In genomic region chr16:76053537-76053936, GRCm38 (mm10) we compare ENCODE assay signal across 14 mouse cellular contexts. TPM values are rescaled to one million over a fixed set of nuclear protein-coding genes. Genes with fewer than 3 reads are reported as not detected.
A peak's percentile ranks its signal among the peaks of the same experiment; 100 is the strongest.
DNase-seq lines count a peak whose midpoint lies in the region; ATAC-seq and TF ChIP-seq lines count a peak whose summit lies in the region.
"Had no signal": no experiment of that assay in that cellular context is flagged by ENCODE, and none has a peak within 500 bp of the region (broad histone marks: within the 10 kb centered on the region; RNA-seq: fewer than 3 reads in every experiment).

No protein-coding gene starts in this region.

- 0 out of 2 replicates have a peak, but pooled peaks have one; percentile 31 for ATAC-seq in frontal cortex, adult (ENCODE audit: low TSS enrichment)
- no peak for ATAC-seq in embryonic facial prominence, embryonic 11.5 days (replicated peaks; ENCODE audit: insufficient number of reproducible peaks, low FRiP score, low TSS enrichment, low read depth)
- ATAC-seq in stomach, postnatal 0 days (ENCODE audit: low FRiP score, low TSS enrichment): no peak
- ATAC-seq: midbrain, embryonic 16.5 days had no signal

- H3K9me3 ChIP-seq in embryonic facial prominence, embryonic 11.5 days (replicated peaks; ENCODE audit: control insufficient read depth, low read length): no peaks in the 10 kb centered on the region
- H3K9me3 ChIP-seq in forebrain, embryonic 10.5 days: peaks cover 3% of the 10 kb centered on the region; the same call in 1 of the 2 replicates
- no peaks in the 10 kb centered on the region for H3K9me3 ChIP-seq in stomach, postnatal 0 days (ENCODE audit: control insufficient read depth, low read length)
- H3K9me3 ChIP-seq: heart, embryonic 15.5 days had no signal

- H3K27ac ChIP-seq in liver, adult 2 months (replicated peaks; ENCODE audit: insufficient read depth, low read depth, low read length): no peak overlapping the region
- H3K27ac ChIP-seq in embryonic facial prominence, embryonic 11.5 days (replicated peaks; ENCODE audit: low read depth, low read length): no peak overlapping the region
- no peak overlapping the region for H3K27ac ChIP-seq in forebrain, embryonic 10.5 days
- H3K27ac ChIP-seq in stomach, postnatal 0 days (replicated peaks): no peak overlapping the region
- H3K27ac ChIP-seq: gastrocnemius, adult 2 months; heart, embryonic 15.5 days had no signal

- no peak for TF ChIP-seq EP300 in stomach, postnatal 0 days (optimal IDR thresholded peaks at IDR 0.05)

- H3K36me3 ChIP-seq in liver, adult 2 months (ENCODE audit: control insufficient read depth, insufficient read depth, low read length): no peaks in the 10 kb centered on the region
- H3K36me3 ChIP-seq in embryonic facial prominence, embryonic 11.5 days (replicated peaks; ENCODE audit: control insufficient read depth, insufficient read depth, low read depth, low read length): no peaks in the 10 kb centered on the region
- H3K36me3 ChIP-seq in forebrain, embryonic 10.5 days (replicated peaks): no peaks in the 10 kb centered on the region
- H3K36me3 ChIP-seq in stomach, postnatal 0 days (ENCODE audit: control insufficient read depth, insufficient read depth, low read length): no peaks in the 10 kb centered on the region
- H3K36me3 ChIP-seq: heart, embryonic 15.5 days had no signal

- no peak overlapping the region for H3K9ac ChIP-seq in liver, adult 2 months (ENCODE audit: low read depth, low read length)
- H3K9ac ChIP-seq in embryonic facial prominence, embryonic 11.5 days (replicated peaks; ENCODE audit: low read length): no peak overlapping the region
- H3K9ac ChIP-seq in stomach, postnatal 0 days (ENCODE audit: low read length): no peak overlapping the region
- H3K9ac ChIP-seq: heart, embryonic 15.5 days had no signal

- TF ChIP-seq POLR2A in liver, adult 2 months (IDR thresholded peaks at IDR 0.05; ENCODE audit: extremely low read depth, insufficient read depth, low read length): no peak

- H3K4me2 ChIP-seq in embryonic facial prominence, embryonic 11.5 days (ENCODE audit: low read depth, low read length): no peak overlapping the region
- H3K4me2 ChIP-seq in stomach, postnatal 0 days (replicated peaks; ENCODE audit: low read depth): no peak overlapping the region
- H3K4me2 ChIP-seq: heart, embryonic 15.5 days had no signal

- WGBS in liver, adult 2 months: 87% methylated on average over 8 of the region's 8 CpGs
- WGBS in embryonic facial prominence, embryonic 11.5 days: 70% methylated on average over 8 of the region's 8 CpGs
- 82% methylated on average over 8 of the region's 8 CpGs for WGBS in forebrain, embryonic 10.5 days
- WGBS in stomach, postnatal 0 days: 87% methylated on average over 8 of the region's 8 CpGs

- no peak overlapping the region for H3K4me3 ChIP-seq in liver, adult 2 months (ENCODE audit: insufficient read depth, low read depth, low read length)
- H3K4me3 ChIP-seq in embryonic facial prominence, embryonic 11.5 days (ENCODE audit: low read depth, low read length): no peak overlapping the region
- no peak overlapping the region for H3K4me3 ChIP-seq in forebrain, embryonic 10.5 days
- no peak overlapping the region for H3K4me3 ChIP-seq in stomach, postnatal 0 days (ENCODE audit: low read depth, low read length)
- H3K4me3 ChIP-seq: gastrocnemius, adult 2 months; heart, embryonic 15.5 days had no signal

- no peaks in the 10 kb centered on the region for H3K4me1 ChIP-seq in liver, adult 2 months (ENCODE audit: control insufficient read depth, insufficient read depth, low read length)
- H3K4me1 ChIP-seq in embryonic facial prominence, embryonic 11.5 days (ENCODE audit: control insufficient read depth, insufficient read depth, low read length): no peaks in the 10 kb centered on the region
- no peaks in the 10 kb centered on the region for H3K4me1 ChIP-seq in forebrain, embryonic 10.5 days
- no peaks in the 10 kb centered on the region for H3K4me1 ChIP-seq in stomach, postnatal 0 days (replicated peaks; ENCODE audit: control insufficient read depth, insufficient read depth)
- H3K4me1 ChIP-seq: heart, embryonic 15.5 days had no signal

- no peaks in the 10 kb centered on the region for H3K79me2 ChIP-seq in liver, adult 2 months (ENCODE audit: control insufficient read depth, insufficient read depth, low read length)

- no peak for TF ChIP-seq CTCF in liver, adult 2 months (IDR thresholded peaks at IDR 0.05; ENCODE audit: low read depth, low read length)
- TF ChIP-seq CTCF in stomach, postnatal 0 days (IDR thresholded peaks at IDR 0.05; ENCODE audit: low read depth): no peak

- H3K27me3 ChIP-seq in liver, adult 2 months (ENCODE audit: control insufficient read depth, insufficient read depth, low read length): no peaks in the 10 kb centered on the region
- no peaks in the 10 kb centered on the region for H3K27me3 ChIP-seq in embryonic facial prominence, embryonic 11.5 days (ENCODE audit: control insufficient read depth, insufficient read depth, low read length)
- H3K27me3 ChIP-seq in forebrain, embryonic 10.5 days (ENCODE audit: poor library complexity, severe bottlenecking): no peaks in the 10 kb centered on the region
- no peaks in the 10 kb centered on the region for H3K27me3 ChIP-seq in stomach, postnatal 0 days (ENCODE audit: control insufficient read depth, insufficient read depth, low read length)
- H3K27me3 ChIP-seq: heart, embryonic 15.5 days had no signal

- DNase-seq in frontal cortex, postnatal 14 days (ENCODE audit: low spot score in 2 of 2): no peak
- peak; percentile 44 for DNase-seq in liver, adult 2 months (ENCODE audit: extremely low read depth, low read depth, low spot score)
- DNase-seq in liver: no peak
- peak; percentile 41 for DNase-seq in embryonic facial prominence, embryonic 11.5 days (ENCODE audit: low spot score)
- peak; percentile 20 for DNase-seq in skeletal muscle tissue, adult 2 months (ENCODE audit: low read depth, low spot score)
- DNase-seq in forebrain, embryonic 10.5 days (ENCODE audit: extremely low spot score, low spot score): no peak
- DNase-seq in stomach, postnatal 0 days (ENCODE audit: low spot score): no peak
- DNase-seq: cerebellum, adult 18-20 months; embryo, embryonic 11 days; gastrocnemius, adult 2 months; right cerebral cortex, postnatal 14 days had no signal

RNA-seq across cellular contexts. Expression of gene Samsn1, which starts 31.5 kb away (rescaled TPM):
- total RNA-seq in liver, adult 2 months (2014; rRNA removed): 0.65 and 0.94 TPM in 2 replicates
- polyA plus RNA-seq in liver, adult 2 months (2012; rRNA removed): 0.24 TPM in 1 of 2 replicates, not detected in the other
- polyA plus RNA-seq in embryonic facial prominence, embryonic 11.5 days (2014; fragmentation: Nextera tagmentation; extraction: Ambion mirVana): 2.5 and 2.9 TPM in 2 replicates
- polyA plus RNA-seq in forebrain, embryonic 10.5 days (2016; fragmentation: Nextera tagmentation; extraction: Ambion mirVana): 1.7 and 2.1 TPM in 2 replicates
- polyA plus RNA-seq in stomach, postnatal 0 days (2015; fragmentation: Nextera tagmentation; extraction: Ambion mirVana): 0.77 and 0.81 TPM in 2 replicates

Comparison
In these comparisons a context has a peak if more than half of its experiments do, and no peak if none do; other contexts are left out.
1. DNase-seq: peak in liver, adult 2 months (single experiment), embryonic facial prominence, embryonic 11.5 days (single experiment) and skeletal muscle tissue, adult 2 months (single experiment); none in frontal cortex, postnatal 14 days (0 of 2), liver (single experiment), forebrain, embryonic 10.5 days (single experiment) and stomach, postnatal 0 days (single experiment).